Comparison of ENCODE assay signal across 9 mouse cellular contexts in genomic region chr10:99615779-99616178, GRCm38 (mm10).
DNase-seq lines count a peak whose midpoint lies in the region; TF ChIP-seq lines count a peak whose summit lies in the region.
"Had no signal": no experiment of that assay in that cellular context is flagged by ENCODE, and none has a peak within 500 bp of the region (broad histone marks: within the 10 kb centered on the region; RNA-seq: fewer than 3 reads in every experiment).

No protein-coding gene starts in this region.

- H3K79me2 ChIP-seq in CH12.LX (replicated peaks; ENCODE audit: control insufficient read depth, extremely low read depth, insufficient read depth, poor library complexity, severe bottlenecking): no peaks in the 10 kb centered on the region

- H3K4me1 ChIP-seq in CH12.LX (ENCODE audit: control insufficient read depth in 1 of 2, insufficient read depth in 2 of 2): no peaks in the 10 kb centered on the region
- no peaks in the 10 kb centered on the region for H3K4me1 ChIP-seq in embryonic fibroblast, embryonic 13.5 days (ENCODE audit: control insufficient read depth, insufficient read depth, low read length)
- H3K4me1 ChIP-seq: heart, embryonic 13.5 days had no signal

- no peaks in the 10 kb centered on the region for H3K36me3 ChIP-seq in CH12.LX (replicated peaks in 1 of 2; ENCODE audit: control insufficient read depth in 1 of 2, insufficient read depth in 1 of 2, low read length in 1 of 2)
- H3K36me3 ChIP-seq: heart, embryonic 13.5 days had no signal

- TF ChIP-seq RAD21 in CH12.LX (IDR thresholded peaks at IDR 0.05; ENCODE audit: low read depth, low read length): peak; percentile 82

- H3K4me3 ChIP-seq in CH12.LX (replicated peaks in 1 of 3; ENCODE audit: low read depth in 2 of 3, low read length in 2 of 3, poor library complexity in 1 of 3): no peak overlapping the region
- H3K4me3 ChIP-seq in embryonic fibroblast, embryonic 13.5 days (ENCODE audit: insufficient read depth, low read length): no peak overlapping the region
- H3K4me3 ChIP-seq in layer of hippocampus, adult 2 months: no peak overlapping the region
- H3K4me3 ChIP-seq: heart, embryonic 13.5 days had no signal

- no peaks in the 10 kb centered on the region for H3K27me3 ChIP-seq in CH12.LX (replicated peaks)
- H3K27me3 ChIP-seq: heart, embryonic 13.5 days had no signal

- no peak overlapping the region for H3K9ac ChIP-seq in CH12.LX (ENCODE audit: insufficient read depth, low read depth)
- H3K9ac ChIP-seq: heart, embryonic 13.5 days had no signal

- TF ChIP-seq POLR2A in CH12.LX (IDR thresholded peaks at IDR 0.05; ENCODE audit: low read depth, low read length): no peak
- no peak for TF ChIP-seq POLR2A in embryonic fibroblast, embryonic 13.5 days (IDR thresholded peaks at IDR 0.05; ENCODE audit: low read depth, low read length)

- dilution Hi-C loops in CH12.LX (cut with MboI; ENCODE audit: extremely low pct_ligation_motif_present, extremely low pct_unique_long_range_greater_than_20kb, low sequenced_read_pairs): no loop called here

- H3K9me3 ChIP-seq in CH12.LX (replicated peaks; ENCODE audit: low read length): peaks cover 7% of the 10 kb centered on the region

- no peak overlapping the region for H3K4me2 ChIP-seq in CH12.LX (ENCODE audit: insufficient read depth, low read depth, poor library complexity, severe bottlenecking)
- H3K4me2 ChIP-seq: heart, embryonic 13.5 days had no signal

- TF ChIP-seq EP300 in CH12.LX (IDR thresholded peaks at IDR 0.05; ENCODE audit: low read length): no peak

- TF ChIP-seq CTCF in CH12.LX (conservative IDR thresholded peaks at IDR 0.05 in 1 of 2, IDR thresholded peaks at IDR 0.05 in 1 of 2; ENCODE audit: low read depth in 2 of 2, low read length in 2 of 2): peak; percentile 97 to 99
- peak; percentile 99 for TF ChIP-seq CTCF in embryonic fibroblast, embryonic 13.5 days (IDR thresholded peaks at IDR 0.05; ENCODE audit: borderline replicate concordance, insufficient read depth, low read length)
- peak; percentile 99 for TF ChIP-seq CTCF in layer of hippocampus, adult 2 months (conservative IDR thresholded peaks at IDR 0.05)

- intact Hi-C loops in heart, postnatal 10 days (cut with DNase I): loop anchor here (1.0 kb wide), 1 partner anchor 450 kb away; no protein-coding TSS in a partner anchor

- no peak overlapping the region for H3K27ac ChIP-seq in CH12.LX (ENCODE audit: insufficient read depth, low read depth)
- H3K27ac ChIP-seq in embryonic fibroblast, embryonic 13.5 days (ENCODE audit: insufficient read depth, low read length): no peak overlapping the region
- H3K27ac ChIP-seq in layer of hippocampus, adult 2 months: no peak overlapping the region
- H3K27ac ChIP-seq: heart, embryonic 13.5 days had no signal

- in situ Hi-C loops in CH12.LX (cut with MboI; ENCODE audit: low pct_ligation_motif_present, low pct_unique_long_range_greater_than_20kb, low sequenced_read_pairs): no loop called here

- peak; percentile 86 for DNase-seq in CH12.LX (ENCODE audit: extremely low read depth)
- DNase-seq in adrenal gland, postnatal 4 days (ENCODE audit: low spot score in 2 of 2): peak; percentile 35 to 64
- peak; percentile 86 to 93 for DNase-seq in heart, postnatal 10 days
- DNase-seq in layer of hippocampus, adult 2 months (ENCODE audit: low spot score in 2 of 2): peak; percentile 90 to 92
- DNase-seq in lung, postnatal 10 days: peak; percentile 93
- DNase-seq in retina, adult 2 months (ENCODE audit: low read depth, low spot score): peak; percentile 65
- DNase-seq in thymus, postnatal 25 days: peak; percentile 87

TF ChIP-seq in CH12.LX, 34 proteins besides CTCF, POLR2A, EP300 and RAD21:
- no peak for TF ChIP-seq ZKSCAN1 (IDR thresholded peaks at IDR 0.05; ENCODE audit: borderline replicate concordance, low read depth, low read length)
- no peak for TF ChIP-seq MAX (IDR thresholded peaks at IDR 0.05; ENCODE audit: low read length)
- no peak for TF ChIP-seq CHD2 (IDR thresholded peaks at IDR 0.05; ENCODE audit: low read length)
- no peak for TF ChIP-seq USF1 (IDR thresholded peaks at IDR 0.05; ENCODE audit: low read depth, low read length)
- no peak for TF ChIP-seq CHD1 (IDR thresholded peaks at IDR 0.05; ENCODE audit: low read depth, low read length)
- no peak for TF ChIP-seq MEF2A (IDR thresholded peaks at IDR 0.05; ENCODE audit: borderline replicate concordance, low read depth, low read length)
- peak; percentile 78; the same call in 1 of the 2 replicates for TF ChIP-seq NELFE (IDR thresholded peaks at IDR 0.05; ENCODE audit: low read depth, low read length)
- 0 out of 2 replicates have a peak, but pooled peaks have one; percentile 20 for TF ChIP-seq TCF12 (IDR thresholded peaks at IDR 0.05; ENCODE audit: low read depth, low read length)
- no peak for TF ChIP-seq POLR2AphosphoS2 (IDR thresholded peaks at IDR 0.05; ENCODE audit: low read depth, low read length)
- peak; percentile 83 for TF ChIP-seq SMC3 (IDR thresholded peaks at IDR 0.05; ENCODE audit: low read depth, low read length)
- TF ChIP-seq USF2 (conservative IDR thresholded peaks at IDR 0.05; ENCODE audit: low read depth, low read length): no peak
- no peak; the same call in 1 of the 2 replicates for TF ChIP-seq IRF4 (IDR thresholded peaks at IDR 0.05; ENCODE audit: low read depth, low read length)
- peak; percentile 17; the same call in 1 of the 2 replicates for TF ChIP-seq ZC3H11A (IDR thresholded peaks at IDR 0.05; ENCODE audit: low read depth, low read length)
- TF ChIP-seq KAT2A (IDR thresholded peaks at IDR 0.05; ENCODE audit: insufficient replicate concordance, low read length): no peak
- no peak for TF ChIP-seq MAZ (IDR thresholded peaks at IDR 0.05; ENCODE audit: low read depth, low read length)
- TF ChIP-seq NRF1 (IDR thresholded peaks at IDR 0.05; ENCODE audit: low read depth, low read length): no peak
- TF ChIP-seq JUND (conservative IDR thresholded peaks at IDR 0.05; ENCODE audit: low read depth, low read length): 0 out of 2 replicates have a peak, but pooled peaks have one; percentile 20
- 0 out of 2 replicates have a peak, but pooled peaks have one; percentile 5 for TF ChIP-seq ZNF384 (IDR thresholded peaks at IDR 0.05; ENCODE audit: low read depth, low read length)
- TF ChIP-seq MAFK (IDR thresholded peaks at IDR 0.05; ENCODE audit: insufficient replicate concordance, low read length): no peak
- TF ChIP-seq GABPA (IDR thresholded peaks at IDR 0.05; ENCODE audit: insufficient replicate concordance, low read depth, low read length): no peak
